Mouse (Mus musculus): ENCODE measurements around the gene Ets1. TPM values are rescaled to one million over a fixed set of nuclear protein-coding genes. Genes with fewer than 3 reads are reported as not detected.

Ets1 gene
- polyA plus RNA-seq, 1 experiment = 7.7 TPM

DNA sequence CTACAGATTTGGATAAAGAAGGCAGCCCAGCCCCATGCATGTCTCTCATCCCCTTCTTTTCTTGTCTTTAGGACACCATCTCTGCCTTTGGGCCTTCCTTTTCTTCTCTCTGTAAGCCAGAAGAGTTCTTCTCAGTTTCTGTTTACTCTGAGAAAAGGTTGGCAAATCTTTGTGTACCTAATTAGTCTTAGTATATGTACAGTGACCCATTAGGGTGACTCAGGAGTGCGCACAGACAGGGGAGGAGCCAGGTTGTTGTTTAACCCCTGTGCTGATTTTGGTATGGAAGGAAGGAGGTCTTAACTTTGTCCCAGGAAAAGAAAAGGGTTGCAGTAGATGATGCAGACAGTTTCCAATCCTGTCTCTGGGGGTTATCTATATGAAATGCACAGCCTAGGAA is 86.2 kb downstream of the Ets1 start:
- TF ChIP-seq POLR2A (IDR thresholded peaks at IDR 0.05; ENCODE audit: extremely low read depth, insufficient read depth, low read length) (no peak), CTCF (IDR thresholded peaks at IDR 0.05; ENCODE audit: extremely low read depth, insufficient read depth, low read length) (no peak)
- H3K4me1 ChIP-seq (ENCODE audit: control insufficient read depth, insufficient read depth, low read length) = peaks cover 1% of the 10 kb centered on the region; the same call in 1 of the 2 replicates
- H3K27ac ChIP-seq (ENCODE audit: insufficient read depth, low read length) = no peak overlapping the region
- no peak overlapping the region for H3K4me3 ChIP-seq (ENCODE audit: insufficient read depth, low read length)

DNA sequence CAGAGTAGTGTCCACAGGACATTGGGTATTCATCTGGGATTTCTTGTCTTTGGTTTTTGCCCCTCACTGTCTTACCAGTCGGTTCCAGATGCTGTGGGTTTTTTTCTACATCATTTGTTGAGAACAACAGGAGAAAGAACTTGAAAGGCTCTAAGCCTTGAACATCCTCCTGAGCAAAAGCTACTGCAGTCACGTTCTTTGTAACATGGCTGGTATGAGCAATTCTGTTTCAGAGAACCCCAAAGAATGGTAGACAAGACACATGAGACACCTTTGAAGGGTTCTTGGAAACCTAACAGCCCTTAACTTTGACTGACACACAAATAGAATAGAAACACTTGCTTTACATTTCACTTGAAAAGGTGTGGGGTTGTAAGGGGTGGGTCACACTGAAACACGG is 86.9 kb downstream of the Ets1 start:
- no peak for TF ChIP-seq POLR2A (IDR thresholded peaks at IDR 0.05; ENCODE audit: extremely low read depth, insufficient read depth, low read length)
- no peak for TF ChIP-seq CTCF (IDR thresholded peaks at IDR 0.05; ENCODE audit: extremely low read depth, insufficient read depth, low read length)
- Histone ChIP-seq H3K27ac (ENCODE audit: insufficient read depth, low read length) (no peak overlapping the region), H3K4me3 (ENCODE audit: insufficient read depth, low read length) (no peak overlapping the region), H3K4me1 (ENCODE audit: control insufficient read depth, insufficient read depth, low read length) (no peaks in the 10 kb centered on the region)

- TF ChIP-seq POLR2A (IDR thresholded peaks at IDR 0.05; ENCODE audit: extremely low read depth, insufficient read depth, low read length) (no peak), CTCF (IDR thresholded peaks at IDR 0.05; ENCODE audit: extremely low read depth, insufficient read depth, low read length) (no peak)
- no peaks in the 10 kb centered on the region for H3K4me1 ChIP-seq (ENCODE audit: control insufficient read depth, insufficient read depth, low read length)
- H3K4me3 ChIP-seq (ENCODE audit: insufficient read depth, low read length) = no peak overlapping the region
- no peak overlapping the region for H3K27ac ChIP-seq (ENCODE audit: insufficient read depth, low read length)
These were observed 88.3 kb downstream of the Ets1 start for GRCm38 (mm10) chr9:32724131-32724825.

GRCm38 (mm10) chr9:32725902-32726301 is 89.9 kb downstream of the Ets1 start:
- H3K4me3 ChIP-seq (ENCODE audit: insufficient read depth, low read length) = no peak overlapping the region
- TF ChIP-seq POLR2A (IDR thresholded peaks at IDR 0.05; ENCODE audit: extremely low read depth, insufficient read depth, low read length) (no peak), CTCF (IDR thresholded peaks at IDR 0.05; ENCODE audit: extremely low read depth, insufficient read depth, low read length) (no peak)
- no peaks in the 10 kb centered on the region for H3K4me1 ChIP-seq (ENCODE audit: control insufficient read depth, insufficient read depth, low read length)
- H3K27ac ChIP-seq (ENCODE audit: insufficient read depth, low read length) = no peak overlapping the region

GRCm38 (mm10) chr9:32726595-32726994 is 90.6 kb downstream of the Ets1 start:
- Histone ChIP-seq H3K27ac (ENCODE audit: insufficient read depth, low read length) (no peak overlapping the region), H3K4me3 (ENCODE audit: insufficient read depth, low read length) (no peak overlapping the region), H3K4me1 (ENCODE audit: control insufficient read depth, insufficient read depth, low read length) (no peaks in the 10 kb centered on the region)
- TF ChIP-seq POLR2A (IDR thresholded peaks at IDR 0.05; ENCODE audit: extremely low read depth, insufficient read depth, low read length) (no peak), CTCF (IDR thresholded peaks at IDR 0.05; ENCODE audit: extremely low read depth, insufficient read depth, low read length) (no peak)

DNA sequence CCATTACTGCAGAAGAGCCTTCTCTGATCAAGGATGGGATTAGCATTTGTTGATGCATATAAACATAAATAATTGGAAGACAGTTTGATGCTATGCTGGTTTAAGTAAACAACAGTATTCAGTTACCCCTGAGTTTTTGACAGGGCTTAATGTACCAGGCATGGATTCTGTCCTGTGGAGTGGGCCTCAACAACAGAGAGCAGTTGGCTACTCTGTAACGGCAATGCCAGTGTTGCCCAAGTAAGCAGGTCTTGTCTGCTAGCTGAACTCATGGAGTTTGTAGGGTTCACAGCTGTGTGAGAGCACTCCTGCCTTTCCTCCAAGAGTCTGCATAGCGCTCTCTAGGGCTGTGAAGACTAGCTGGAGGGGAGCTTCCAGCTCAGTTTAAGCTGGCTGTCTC is 91.0 kb downstream of the Ets1 start:
- Histone ChIP-seq H3K4me1 (ENCODE audit: control insufficient read depth, insufficient read depth, low read length) (no peaks in the 10 kb centered on the region), H3K4me3 (ENCODE audit: insufficient read depth, low read length) (no peak overlapping the region), H3K27ac (ENCODE audit: insufficient read depth, low read length) (no peak overlapping the region)
- TF ChIP-seq CTCF (IDR thresholded peaks at IDR 0.05; ENCODE audit: extremely low read depth, insufficient read depth, low read length) (no peak), POLR2A (IDR thresholded peaks at IDR 0.05; ENCODE audit: extremely low read depth, insufficient read depth, low read length) (no peak)

GRCm38 (mm10) chr9:32728306-32728705 is 92.3 kb downstream of the Ets1 start:
- no peaks in the 10 kb centered on the region for H3K4me1 ChIP-seq (ENCODE audit: control insufficient read depth, insufficient read depth, low read length)
- H3K4me3 ChIP-seq (ENCODE audit: insufficient read depth, low read length) = no peak overlapping the region
- TF ChIP-seq CTCF (IDR thresholded peaks at IDR 0.05; ENCODE audit: extremely low read depth, insufficient read depth, low read length) = no peak
- TF ChIP-seq POLR2A (IDR thresholded peaks at IDR 0.05; ENCODE audit: extremely low read depth, insufficient read depth, low read length) = no peak
- no peak overlapping the region for H3K27ac ChIP-seq (ENCODE audit: insufficient read depth, low read length)

DNA sequence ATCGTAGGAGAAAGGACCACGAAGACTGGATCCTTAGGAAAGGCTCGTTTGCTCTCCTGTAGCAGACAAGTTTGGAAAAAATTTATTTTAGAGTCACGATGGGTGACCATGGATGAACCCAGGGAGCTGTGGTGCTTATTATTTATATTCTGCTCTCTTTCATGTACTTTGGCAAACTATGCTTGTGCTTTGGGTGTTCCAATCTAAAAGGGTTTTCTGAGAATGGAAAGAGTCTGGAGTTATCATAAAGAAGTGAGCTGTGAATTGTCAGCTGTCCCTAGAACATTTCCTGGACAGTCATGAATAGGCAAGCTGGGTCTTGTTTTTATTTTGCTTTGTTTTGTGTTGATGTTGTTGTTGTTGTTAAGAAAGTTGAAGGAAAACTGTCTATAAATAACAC is 92.8 kb downstream of the Ets1 start:
- H3K27ac ChIP-seq (ENCODE audit: insufficient read depth, low read length) = no peak overlapping the region
- no peak for TF ChIP-seq POLR2A (IDR thresholded peaks at IDR 0.05; ENCODE audit: extremely low read depth, insufficient read depth, low read length)
- TF ChIP-seq CTCF (IDR thresholded peaks at IDR 0.05; ENCODE audit: extremely low read depth, insufficient read depth, low read length) = no peak
- no peaks in the 10 kb centered on the region for H3K4me1 ChIP-seq (ENCODE audit: control insufficient read depth, insufficient read depth, low read length)
- H3K4me3 ChIP-seq (ENCODE audit: insufficient read depth, low read length) = no peak overlapping the region

DNA sequence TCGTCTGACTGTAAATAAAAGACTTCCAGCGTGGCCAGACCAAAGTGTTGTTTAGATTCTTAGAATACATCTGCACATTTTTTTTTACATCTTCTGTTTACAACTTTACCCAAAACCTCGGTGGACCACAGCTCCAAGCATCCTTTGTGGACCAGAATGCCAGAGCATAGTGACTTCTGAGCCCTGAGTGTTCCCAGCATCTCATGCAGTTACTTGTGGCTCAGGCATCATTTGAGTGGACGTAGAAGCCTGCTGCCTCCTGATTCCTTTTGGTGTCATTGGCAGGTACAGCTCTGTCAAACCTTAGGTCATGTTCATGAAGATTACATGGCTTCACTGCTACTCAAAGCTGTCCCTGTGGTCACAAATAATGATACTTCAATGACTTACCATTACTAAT is 93.2 kb downstream of the Ets1 start:
- Histone ChIP-seq H3K4me1 (ENCODE audit: control insufficient read depth, insufficient read depth, low read length) (no peaks in the 10 kb centered on the region), H3K27ac (ENCODE audit: insufficient read depth, low read length) (no peak overlapping the region), H3K4me3 (ENCODE audit: insufficient read depth, low read length) (no peak overlapping the region)
- TF ChIP-seq POLR2A (IDR thresholded peaks at IDR 0.05; ENCODE audit: extremely low read depth, insufficient read depth, low read length) (no peak), CTCF (IDR thresholded peaks at IDR 0.05; ENCODE audit: extremely low read depth, insufficient read depth, low read length) (no peak)

GRCm38 (mm10) chr9:32730001-32730655 is 94.1 kb downstream of the Ets1 start:
- H3K4me3 ChIP-seq (ENCODE audit: insufficient read depth, low read length) = no peak overlapping the region
- no peak overlapping the region for H3K27ac ChIP-seq (ENCODE audit: insufficient read depth, low read length)
- no peak for TF ChIP-seq POLR2A (IDR thresholded peaks at IDR 0.05; ENCODE audit: extremely low read depth, insufficient read depth, low read length)
- TF ChIP-seq CTCF (IDR thresholded peaks at IDR 0.05; ENCODE audit: extremely low read depth, insufficient read depth, low read length) = no peak
- no peaks in the 10 kb centered on the region for H3K4me1 ChIP-seq (ENCODE audit: control insufficient read depth, insufficient read depth, low read length)

Data from cortical plate, adult 2 months (tissue).